Mouse (Mus musculus) forebrain, embryonic 15.5 days (tissue): ENCODE data around the gene Pde6g. TPM values are rescaled to one million over a fixed set of nuclear protein-coding genes. Genes with fewer than 3 reads are reported as not detected.
A peak's percentile ranks its signal among the peaks of the same experiment; 100 is the strongest.
"Not testable (repeated sequence)": the region's sequence is repeated elsewhere in the genome, so short reads cannot be mapped to it uniquely, and the experiment has no call there.

Source experiments
- ATAC-seq: fragments of 200-750 bp; cut with Nextera tagmentation; replicated peaks from 2 replicates; pipeline ENCODE4 v1.8.0; 2017; ENCODE audit warnings: mild to moderate bottlenecking, moderate TSS enrichment, moderate library complexity
- H3K27ac ChIP-seq: fragments of 300-500 bp; sonication (generic); replicated peaks from 2 replicates; pipeline ENCODE4 v1.5.1; 2015; ENCODE audit warnings: mild to moderate bottlenecking, inconsistent platforms
- H3K27me3 ChIP-seq: fragments of 300-500 bp; sonication (generic); 2 replicates; pipeline ENCODE4 v1.6.1; 2015; ENCODE audit warnings: inconsistent platforms
- H3K36me3 ChIP-seq: fragments of 300-500 bp; sonication (generic); 2 replicates; pipeline ENCODE4 v1.6.1; 2015; ENCODE audit warnings: mild to moderate bottlenecking, inconsistent platforms
- H3K4me1 ChIP-seq: fragments of 300-500 bp; sonication (generic); 2 replicates; pipeline ENCODE4 v1.6.1; 2015; ENCODE audit warnings: inconsistent platforms
- H3K4me2 ChIP-seq: fragments of 300-500 bp; sonication (generic); replicated peaks from 2 replicates; pipeline ENCODE4 v1.6.1; 2015; ENCODE audit warnings: mild to moderate bottlenecking, inconsistent platforms
- H3K4me3 ChIP-seq: fragments of 300-500 bp; sonication (generic); 2 replicates; pipeline ENCODE4 v1.5.1; 2015; ENCODE audit warnings: mild to moderate bottlenecking, inconsistent platforms
- H3K9ac ChIP-seq: fragments of 300-500 bp; sonication (generic); replicated peaks from 2 replicates; pipeline ENCODE4 v1.6.1; 2015; ENCODE audit warnings: mild to moderate bottlenecking, inconsistent platforms
- H3K9me3 ChIP-seq: fragments of 300-500 bp; sonication (generic); 2 replicates; pipeline ENCODE4 v1.6.1; 2016; ENCODE audit warnings: inconsistent platforms
- WGBS: fragments of 180-500 bp; shearing (Covaris S2); methylation state at CpG from one replicate; pipeline ENCODE4 v1.1.7; 2015; ENCODE audit warnings: mixed read lengths; 5-methylcytosine and 5-hydroxymethylcytosine counted together
- polyA plus RNA-seq: library from polyadenylated mRNA; unstranded; fragments of >200 nt; fragmentation: Nextera tagmentation; extraction: Ambion mirVana; gene quantifications from 2 replicates; pipeline ENCODE4 v1.2.1, GENCODE M21; 2015

The Pde6g gene
- polyA plus RNA-seq, 1 experiment from 2014 or later: 0.18 TPM

DNA sequence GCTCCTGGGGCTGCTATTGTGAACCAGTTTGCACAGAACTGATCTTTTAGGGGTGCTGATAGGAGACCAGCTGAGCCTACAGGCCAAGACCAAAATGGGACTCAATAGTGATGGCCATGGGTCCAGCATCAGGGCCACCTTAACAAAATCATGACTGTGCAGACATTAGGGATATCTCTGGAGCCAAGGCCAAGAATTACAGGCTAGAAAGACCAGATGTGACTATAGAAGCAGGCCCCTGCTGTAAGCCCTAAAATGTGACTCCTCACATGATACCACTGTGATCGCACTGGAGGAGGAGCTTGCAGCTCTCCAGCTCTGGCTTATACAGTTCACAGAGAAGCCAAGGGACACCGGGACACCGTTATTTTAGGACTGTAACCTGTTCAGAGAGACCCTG, 11.0 kb downstream of the Pde6g start, which contains the start of gene Tspan10:
TSS of gene Tspan10 (plus strand) at position 301 of the 400 bp plus-strand sequence.
- no peaks in the 10 kb centered on the region for H3K9me3 ChIP-seq
- H3K4me3 ChIP-seq: no peak within 1 kb of the TSS
- no peak within 1 kb of the TSS for H3K9ac ChIP-seq
- H3K36me3 ChIP-seq: no peaks in the 10 kb centered on the region
- no peaks in the 10 kb centered on the region for H3K27me3 ChIP-seq
- H3K4me1 ChIP-seq: no peaks in the 10 kb centered on the region
- no peak within 1 kb of the TSS for H3K4me2 ChIP-seq
- 84% methylated on average over 3 of the region's 3 CpGs for WGBS
- no peak for ATAC-seq
- no peak within 1 kb of the TSS for H3K27ac ChIP-seq

DNA sequence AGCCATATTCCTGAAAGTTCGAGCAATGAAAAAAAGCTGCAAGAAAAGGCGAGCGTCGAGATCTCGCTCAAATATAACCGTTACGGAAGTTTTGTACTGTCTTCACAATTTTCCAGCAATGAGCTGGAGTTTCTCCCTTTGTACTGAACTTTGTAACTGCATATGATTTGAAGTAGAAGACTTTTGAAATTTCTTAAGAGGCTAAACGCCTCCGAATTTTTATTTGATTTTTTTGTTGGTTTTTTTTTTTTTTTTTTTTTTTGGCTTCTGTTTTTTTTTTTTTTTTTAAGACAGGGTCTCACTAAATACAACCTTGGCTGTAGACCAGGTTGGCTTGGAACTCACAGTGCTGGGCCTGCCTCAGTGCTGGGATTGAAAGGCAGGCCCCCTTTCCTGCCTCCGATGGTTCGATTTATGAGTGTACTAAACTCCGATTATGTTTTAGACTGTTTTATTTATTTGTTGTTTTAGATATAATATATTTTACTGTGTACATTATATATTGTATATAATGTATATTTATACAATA, 15.4 kb downstream of the Pde6g start:
- H3K4me2 ChIP-seq: peak overlapping the region; percentile 56
- peak overlapping the region; percentile 96 for H3K4me3 ChIP-seq
- peak overlapping the region; percentile 81; the same call in 1 of the 2 replicates for H3K27ac ChIP-seq
- ATAC-seq: no peak
- peaks cover 12% of the 10 kb centered on the region for H3K4me1 ChIP-seq
- peak overlapping the region; percentile 99 for H3K9ac ChIP-seq
- no peaks in the 10 kb centered on the region for H3K9me3 ChIP-seq
- H3K27me3 ChIP-seq: no peaks in the 10 kb centered on the region
- H3K36me3 ChIP-seq: peaks cover 6% of the 10 kb centered on the region; the same call in 1 of the 2 replicates
- WGBS: 27% methylated on average over 12 of the region's 12 CpGs

DNA sequence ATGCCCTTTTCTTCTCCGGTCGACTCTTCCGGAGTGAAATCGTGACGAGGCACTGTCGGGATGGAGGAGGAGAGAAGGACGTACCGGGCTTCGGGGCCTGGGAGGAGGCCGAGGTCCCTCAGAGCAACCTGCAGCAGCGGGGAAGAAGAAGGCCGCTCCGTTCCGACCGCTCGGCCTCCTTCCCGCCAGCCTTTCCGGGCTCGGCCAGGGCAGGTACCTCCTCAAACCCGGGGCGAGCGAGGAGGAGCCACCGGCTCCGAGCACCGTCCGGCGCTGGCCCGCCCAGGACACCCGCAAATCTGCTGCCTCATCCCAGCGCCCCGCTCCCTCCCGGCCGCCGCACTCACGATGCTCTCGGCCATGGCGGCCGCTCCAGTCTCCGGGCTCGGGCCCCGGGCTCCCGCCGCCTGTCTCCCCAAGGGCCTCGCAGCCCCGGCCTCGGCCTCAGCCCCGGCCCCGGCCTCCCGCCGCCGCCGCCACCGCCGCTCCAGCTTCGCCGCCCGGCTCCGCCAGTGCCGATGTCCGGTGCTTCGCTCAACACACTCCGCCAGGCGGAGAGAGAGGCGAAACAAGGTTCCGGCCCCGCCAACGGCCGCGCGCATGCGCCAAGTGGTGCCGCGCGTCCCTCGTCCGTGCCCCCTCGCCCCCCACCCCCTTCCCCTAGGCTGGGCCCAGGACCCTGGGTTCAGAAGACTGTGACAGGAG, 16.0 kb downstream of the Pde6g start, which contains the start of gene Nploc4:
TSS of gene Nploc4 (minus strand) at position 557 of the 705 bp plus-strand sequence.
- peak within 1 kb of the TSS; percentile 96 for H3K4me3 ChIP-seq
- no peaks in the 10 kb centered on the region for H3K27me3 ChIP-seq
- H3K27ac ChIP-seq: peak within 1 kb of the TSS; percentile 81
- H3K9me3 ChIP-seq: no peaks in the 10 kb centered on the region
- WGBS: under 1% methylated on average over 62 of the region's 77 CpGs
- H3K4me2 ChIP-seq: peak within 1 kb of the TSS; percentile 56
- peaks cover 12% of the 10 kb centered on the region for H3K36me3 ChIP-seq
- H3K4me1 ChIP-seq: peaks cover 12% of the 10 kb centered on the region
- peak; percentile 89 for ATAC-seq
- H3K9ac ChIP-seq: peak within 1 kb of the TSS; percentile 99

DNA sequence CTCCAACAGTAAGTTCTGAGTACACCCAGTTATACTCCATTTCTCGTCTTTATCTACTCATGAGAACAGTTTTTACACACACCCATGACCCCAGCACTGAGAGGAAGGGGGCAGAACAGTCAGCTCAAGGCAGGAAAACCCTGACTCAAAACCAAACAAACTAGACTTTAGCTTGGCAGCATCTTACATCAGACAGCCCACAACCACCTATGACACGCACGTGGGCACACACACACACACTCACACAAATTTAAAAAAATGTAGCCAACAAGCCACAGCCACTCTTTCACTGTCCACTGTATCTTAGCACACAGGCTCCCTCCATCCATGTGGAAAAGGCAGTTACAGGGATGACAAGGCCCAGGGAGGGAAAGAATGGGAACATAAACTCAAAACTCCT, 26.6 kb downstream of the Pde6g start:
- Histone ChIP-seq H3K4me1 (no peaks in the 10 kb centered on the region), H3K36me3 (peaks cover 69% of the 10 kb centered on the region), H3K9me3 (no peaks in the 10 kb centered on the region), H3K27me3 (no peaks in the 10 kb centered on the region), H3K4me3 (no peak overlapping the region), H3K27ac (no peak overlapping the region), H3K9ac (no peak overlapping the region), H3K4me2 (no peak overlapping the region)
- ATAC-seq: no peak
- 90% methylated on average over 3 of the region's 3 CpGs for WGBS

DNA sequence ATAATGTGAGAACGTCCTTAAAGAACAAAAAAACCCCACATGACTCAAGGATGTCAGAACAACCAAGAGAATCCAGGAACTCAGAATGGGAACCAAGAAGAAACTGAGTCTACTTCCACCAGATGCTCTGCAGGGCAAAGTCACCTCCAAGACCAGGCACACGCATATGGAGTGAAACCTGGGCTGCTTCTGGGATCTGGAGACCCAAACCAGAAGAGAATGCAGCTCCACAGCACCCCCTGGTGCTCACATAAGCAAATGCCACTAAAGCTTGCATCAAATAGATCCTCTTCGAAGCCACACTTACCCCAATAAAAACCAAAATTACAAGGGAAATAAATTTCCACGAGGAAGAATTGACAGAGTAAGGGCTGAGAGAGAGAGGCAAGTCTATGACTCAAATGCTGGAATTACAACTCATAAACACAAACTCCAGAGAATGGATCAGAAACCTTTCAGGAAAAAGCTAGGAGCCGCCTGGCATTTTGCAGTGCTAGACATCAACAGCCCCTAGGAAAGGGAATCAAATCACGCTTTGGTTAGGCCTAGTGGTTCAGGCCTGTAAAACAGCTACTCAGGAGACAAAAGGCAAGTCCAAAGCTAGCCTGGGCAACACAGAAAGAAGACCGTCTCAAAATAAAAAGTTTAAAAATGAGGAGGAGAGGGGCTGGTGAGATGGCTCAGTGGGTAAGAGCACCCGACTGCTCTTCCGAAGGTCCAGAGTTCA, 29.6 kb downstream of the Pde6g start:
- no peak for ATAC-seq
- H3K27ac ChIP-seq: no peak overlapping the region
- H3K9me3 ChIP-seq: no peaks in the 10 kb centered on the region
- H3K9ac ChIP-seq: no peak overlapping the region
- H3K36me3 ChIP-seq: peaks cover 72% of the 10 kb centered on the region
- no peak overlapping the region for H3K4me3 ChIP-seq
- no peaks in the 10 kb centered on the region for H3K27me3 ChIP-seq
- no peaks in the 10 kb centered on the region for H3K4me1 ChIP-seq
- 69% methylated on average over 9 of the region's 9 CpGs for WGBS
- H3K4me2 ChIP-seq: no peak overlapping the region

DNA sequence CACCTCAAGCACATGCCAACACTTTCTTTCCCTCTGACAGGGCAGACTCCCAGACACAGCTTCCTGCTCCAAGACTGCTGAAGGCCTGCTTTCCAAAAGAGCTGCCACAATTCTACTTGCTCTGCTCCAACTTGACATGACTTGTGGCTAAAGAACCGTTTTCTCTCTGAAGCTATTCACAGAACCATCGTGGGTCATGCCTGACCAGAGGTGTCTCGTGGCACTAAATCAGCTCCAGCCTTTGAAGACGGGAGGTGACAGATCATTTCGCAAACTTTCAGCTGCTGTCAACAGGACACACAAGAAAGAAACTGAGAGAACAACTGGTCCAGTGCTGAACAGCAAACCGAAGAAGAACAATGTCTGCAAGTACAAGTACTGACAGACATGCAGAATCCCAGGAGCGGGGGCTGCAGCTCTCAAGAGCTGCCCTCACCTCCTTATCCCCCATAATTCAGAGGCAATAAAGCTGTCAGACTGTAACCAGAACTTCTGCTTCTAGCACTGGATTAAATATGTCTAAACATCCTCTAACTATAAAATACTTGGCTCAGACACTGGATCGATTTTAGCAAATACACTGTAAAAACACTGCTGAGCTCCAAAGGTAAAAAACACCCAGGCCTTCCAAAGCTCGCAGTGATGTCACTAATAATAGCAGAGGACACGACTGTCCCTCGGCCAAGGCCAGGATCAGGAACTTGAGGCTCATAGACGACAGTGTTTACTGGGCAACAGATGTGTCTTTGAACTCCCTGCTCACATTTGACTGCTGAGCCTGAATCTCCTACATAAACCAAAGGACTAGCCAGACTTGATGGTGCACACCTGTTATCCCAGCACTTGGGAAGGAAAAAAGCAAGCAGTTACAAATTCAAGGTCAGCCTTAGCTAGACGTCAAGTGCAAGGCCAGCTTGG, 30.4 kb downstream of the Pde6g start:
- Histone ChIP-seq H3K4me2 (no peak overlapping the region), H3K9me3 (no peaks in the 10 kb centered on the region), H3K4me1 (no peaks in the 10 kb centered on the region), H3K4me3 (no peak overlapping the region), H3K9ac (no peak overlapping the region), H3K27ac (no peak overlapping the region), H3K36me3 (peaks cover 72% of the 10 kb centered on the region), H3K27me3 (no peaks in the 10 kb centered on the region)
- no peak for ATAC-seq
- WGBS: 90% methylated on average over 13 of the region's 13 CpGs

DNA sequence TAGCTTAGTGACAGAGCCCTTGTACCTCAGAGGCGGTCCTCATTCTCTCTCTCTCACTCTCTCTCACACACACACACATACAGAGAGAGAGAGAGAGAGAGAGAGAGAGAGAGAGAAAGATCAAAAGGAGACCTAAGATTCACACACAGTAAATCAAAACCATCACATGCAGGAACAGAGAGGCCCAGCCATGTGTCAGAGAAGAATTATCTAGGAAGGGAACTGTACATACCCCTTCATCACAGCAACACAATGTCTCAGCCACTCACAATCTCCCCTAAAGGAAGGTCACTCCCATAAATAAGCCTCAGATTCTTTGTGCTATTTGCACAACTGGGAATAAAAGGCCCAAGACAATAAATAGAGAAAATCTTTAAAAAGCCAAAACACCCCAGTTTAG, 34.7 kb downstream of the Pde6g start:
- WGBS: 100% methylated on average over 1 of the region's 1 CpGs
- Histone ChIP-seq H3K9ac (no peak overlapping the region), H3K27me3 (no peaks in the 10 kb centered on the region), H3K4me2 (no peak overlapping the region), H3K9me3 (no peaks in the 10 kb centered on the region), H3K4me3 (no peak overlapping the region), H3K36me3 (peaks cover 72% of the 10 kb centered on the region), H3K27ac (no peak overlapping the region), H3K4me1 (no peaks in the 10 kb centered on the region)
- no peak for ATAC-seq

DNA sequence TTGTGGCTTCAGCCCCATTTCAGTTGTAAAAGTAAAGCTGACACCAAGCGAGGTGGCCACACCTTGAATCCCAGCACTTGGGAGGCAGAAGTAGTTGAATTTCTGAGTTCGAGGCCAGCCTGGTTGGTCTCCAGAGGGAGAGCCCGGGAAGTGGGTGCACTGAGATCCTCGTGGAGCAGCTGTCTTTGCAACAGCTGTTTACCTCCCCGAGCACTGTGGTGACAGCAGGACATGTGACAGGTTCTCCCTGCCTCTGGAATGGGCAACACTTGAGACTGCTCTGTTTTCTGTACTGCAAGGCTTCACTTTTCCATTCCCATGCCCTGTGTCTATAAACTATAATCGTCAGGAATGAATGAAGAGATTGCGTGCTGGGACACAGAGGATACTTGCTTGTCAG, 35.4 kb downstream of the Pde6g start:
- H3K27me3 ChIP-seq: no peaks in the 10 kb centered on the region
- no peaks in the 10 kb centered on the region for H3K4me1 ChIP-seq
- no peak overlapping the region for H3K27ac ChIP-seq
- H3K36me3 ChIP-seq: peaks cover 79% of the 10 kb centered on the region
- 92% methylated on average over 7 of the region's 7 CpGs for WGBS
- H3K9ac ChIP-seq: no peak overlapping the region
- H3K4me3 ChIP-seq: no peak overlapping the region
- H3K9me3 ChIP-seq: no peaks in the 10 kb centered on the region
- H3K4me2 ChIP-seq: no peak overlapping the region
- no peak for ATAC-seq

DNA sequence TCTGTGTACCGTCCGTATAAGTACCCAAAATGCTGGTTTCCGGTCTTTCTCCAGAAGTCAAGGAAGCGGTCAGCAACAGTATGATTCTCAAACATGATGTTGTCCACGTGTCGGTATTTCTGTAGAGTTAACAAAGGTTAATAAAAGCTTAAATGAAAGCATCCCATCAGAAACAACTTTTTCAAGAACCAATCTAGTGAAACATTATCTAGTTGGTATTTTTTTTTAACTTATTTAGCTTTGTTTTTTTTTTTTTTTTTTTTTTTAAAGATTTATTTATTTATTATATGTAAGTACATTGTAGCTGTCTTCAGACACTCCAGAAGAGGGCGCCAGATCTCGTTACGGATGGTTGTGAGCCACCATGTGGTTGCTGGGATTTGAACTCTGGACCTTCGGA, 39.7 kb downstream of the Pde6g start:
- H3K4me2 ChIP-seq, H3K9ac ChIP-seq, H3K27ac ChIP-seq, H3K27me3 ChIP-seq, ATAC-seq, H3K9me3 ChIP-seq, H3K4me3 ChIP-seq, H3K4me1 ChIP-seq: not testable (repeated sequence)
- WGBS: 95% methylated on average over 7 of the region's 10 CpGs
- peaks cover 88% of the 10 kb centered on the region for H3K36me3 ChIP-seq

DNA sequence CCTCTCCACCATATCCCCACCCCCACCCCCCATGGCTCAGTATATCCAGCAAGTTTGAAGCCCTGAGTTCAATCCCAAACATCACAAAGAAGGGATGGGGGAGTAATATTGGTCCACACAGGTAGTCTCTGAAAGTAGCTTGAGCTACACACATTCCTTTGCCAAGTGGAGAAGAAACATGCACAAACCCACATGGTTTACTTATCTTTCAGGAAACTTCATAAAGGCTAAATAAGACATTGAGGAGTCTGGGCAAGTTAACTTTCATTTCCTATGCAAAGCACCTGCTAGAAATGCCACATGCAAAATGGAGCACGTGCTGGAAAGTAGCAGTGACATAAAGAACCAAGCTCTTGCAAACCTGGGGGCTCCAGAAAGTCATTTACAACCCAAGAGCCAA, 46.9 kb downstream of the Pde6g start:
- no peaks in the 10 kb centered on the region for H3K4me1 ChIP-seq
- H3K4me3 ChIP-seq: no peak overlapping the region
- WGBS: 93% methylated on average over 1 of the region's 1 CpGs
- peaks cover 90% of the 10 kb centered on the region for H3K36me3 ChIP-seq
- no peak overlapping the region for H3K4me2 ChIP-seq
- ATAC-seq: no peak
- no peak overlapping the region for H3K27ac ChIP-seq
- no peaks in the 10 kb centered on the region for H3K9me3 ChIP-seq
- H3K9ac ChIP-seq: no peak overlapping the region
- no peaks in the 10 kb centered on the region for H3K27me3 ChIP-seq

DNA sequence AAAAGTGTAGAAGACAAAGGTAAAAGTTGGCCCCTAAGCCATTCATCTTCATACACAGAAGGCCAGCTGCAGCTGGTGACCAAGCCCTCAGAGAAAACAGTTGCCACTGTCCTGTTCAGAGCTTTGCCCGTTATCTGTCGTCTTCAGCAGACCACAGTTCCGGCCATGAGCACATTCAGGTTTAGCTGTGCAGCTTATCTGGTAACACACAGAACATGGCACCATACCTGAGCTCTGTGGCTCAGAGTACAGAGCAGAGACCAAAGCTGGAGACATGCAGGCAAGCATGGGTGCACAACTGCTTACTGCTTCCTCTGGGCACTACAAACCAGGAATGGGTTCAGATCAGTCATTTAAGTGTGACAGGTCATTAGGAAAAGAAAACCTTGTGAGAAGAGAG, 47.4 kb downstream of the Pde6g start:
- Histone ChIP-seq H3K4me2 (no peak overlapping the region), H3K36me3 (peaks cover 89% of the 10 kb centered on the region), H3K27me3 (no peaks in the 10 kb centered on the region), H3K27ac (no peak overlapping the region), H3K4me1 (no peaks in the 10 kb centered on the region), H3K9me3 (no peaks in the 10 kb centered on the region), H3K9ac (no peak overlapping the region), H3K4me3 (no peak overlapping the region)
- no peak for ATAC-seq
- WGBS: 97% methylated on average over 3 of the region's 3 CpGs
